Mouse (Mus musculus) myocyte (in vitro differentiated cells): ENCODE measurements around the gene Lpar5.

ENCODE experiments used
- E2F4 ChIP-seq: IDR thresholded peaks from one replicate; pipeline ENCODE4 v1.6.1; 2011; ENCODE audit warnings: mild to moderate bottlenecking, control low read depth, moderate library complexity; ENCODE audit not compliant: insufficient read depth
- MAX ChIP-seq: IDR thresholded peaks from one replicate; pipeline ENCODE4 v1.6.1; 2011; ENCODE audit warnings: low read depth, mild to moderate bottlenecking, control low read depth
- MYOG ChIP-seq, 3 experiments: IDR thresholded peaks; one replicate each; pipeline ENCODE4 v1.6.1; 2011; ENCODE audit warnings: control low read depth in 2 of 3, low read depth in 2 of 3, mild to moderate bottlenecking in 2 of 3; ENCODE audit not compliant: insufficient read length in 2 of 3, control insufficient read depth in 1 of 3, insufficient read depth in 1 of 3
- POLR2A ChIP-seq: IDR thresholded peaks from one replicate; pipeline ENCODE4 v1.6.1; 2011; ENCODE audit warnings: low read depth, mild to moderate bottlenecking, control low read depth, moderate library complexity; ENCODE audit not compliant: insufficient read length
- REST ChIP-seq: IDR thresholded peaks from one replicate; pipeline ENCODE4 v1.6.1; 2011; ENCODE audit warnings: mild to moderate bottlenecking, control low read depth, moderate library complexity; ENCODE audit not compliant: insufficient read depth, insufficient read length
- TCF12 ChIP-seq: IDR thresholded peaks from one replicate; pipeline ENCODE4 v1.6.1; 2011; ENCODE audit warnings: mild to moderate bottlenecking, control low read depth; ENCODE audit not compliant: poor library complexity, insufficient read depth, severe bottlenecking
- USF1 ChIP-seq: IDR thresholded peaks from one replicate; pipeline ENCODE4 v1.6.1; 2011; ENCODE audit warnings: low read depth, mild to moderate bottlenecking, control low read depth, moderate library complexity

- no peak for TF ChIP-seq REST
- no peak for TF ChIP-seq POLR2A
- TF ChIP-seq E2F4: no peak
- TF ChIP-seq MAX: no peak
- TF ChIP-seq USF1: no peak
- no peak for TF ChIP-seq MYOG (IDR thresholded peaks at IDR 0.05; ENCODE audit: control insufficient read depth in 1 of 3, insufficient read depth in 1 of 3, insufficient read length in 2 of 3, low read depth in 2 of 3)
- no peak for TF ChIP-seq TCF12
Measured at GRCm38 (mm10) chr6:125039533-125040153, 28.1 kb upstream of the Lpar5 start, which contains the start of gene Ing4.
